Mouse (Mus musculus): ENCODE results near the gene Zfp266.

The Zfp266 gene

GRCm38 (mm10) chr9:20491858-20492526, 29.2 kb downstream of the Zfp266 start:
- DNase-seq, result no peak

GRCm38 (mm10) chr9:20489536-20489935, 31.7 kb downstream of the Zfp266 start:
- no peak for DNase-seq

GRCm38 (mm10) chr9:20479396-20479795, 41.8 kb downstream of the Zfp266 start:
- peak; percentile 43 for DNase-seq

- no peak for DNase-seq
Observed at GRCm38 (mm10) chr9:20476632-20477031, 44.6 kb downstream of the Zfp266 start.

GRCm38 (mm10) chr9:20466761-20467442, 54.3 kb downstream of the Zfp266 start:
- DNase-seq, result peak; percentile 79

GRCm38 (mm10) chr9:20459377-20460317, 61.6 kb downstream of the Zfp266 start, which contains the start of gene Zfp26:
Gene Zfp26 (minus strand): TSS chr9:20460162.
- peak; percentile 85 for DNase-seq

- DNase-seq, result no peak
Observed at GRCm38 (mm10) chr9:20453647-20454046, 67.6 kb downstream of the Zfp266 start.

- no peak for DNase-seq
Observed at GRCm38 (mm10) chr9:20451493-20451892, 69.7 kb downstream of the Zfp266 start.
